Mouse (Mus musculus) kidney, postnatal 25 days (tissue): ENCODE measurements around the gene Ccnd1.

Source experiments
- DNase-seq, 2 experiments: peaks; one replicate each; pipeline ENCODE4 v3.0.0; 2021; ENCODE audit warnings: mixed read lengths in 2 of 2

The Ccnd1 gene

GRCm38 (mm10) chr7:144939344-144940002, at the start of gene Ccnd1:
Ccnd1 (minus strand) TSS chr7:144939925.
- DNase-seq, result peak; percentile 79 to 90

GRCm38 (mm10) chr7:144988856-144989255, 49.1 kb upstream of the Ccnd1 start:
- no peak for DNase-seq

DNA sequence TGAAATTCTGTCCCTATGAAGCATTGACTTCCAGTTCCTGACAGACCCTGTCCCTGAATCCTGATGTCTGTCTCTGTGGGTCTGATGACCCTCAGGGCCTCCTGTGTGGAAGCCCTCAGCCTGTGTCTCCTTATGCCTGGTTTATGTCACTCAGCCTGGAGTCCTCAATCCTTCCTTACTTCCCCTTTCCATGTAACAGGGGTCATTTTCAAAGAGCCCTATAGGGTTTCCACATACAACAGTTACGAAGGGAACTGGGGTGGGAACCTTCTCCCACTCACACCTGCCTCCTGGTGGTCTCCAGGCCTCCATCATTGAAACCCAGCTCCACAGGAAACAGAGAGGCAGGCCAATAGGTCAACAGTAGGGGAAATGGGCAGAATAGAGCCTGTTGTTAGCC, 45.4 kb upstream of the Ccnd1 start:
- DNase-seq, result no peak

DNA sequence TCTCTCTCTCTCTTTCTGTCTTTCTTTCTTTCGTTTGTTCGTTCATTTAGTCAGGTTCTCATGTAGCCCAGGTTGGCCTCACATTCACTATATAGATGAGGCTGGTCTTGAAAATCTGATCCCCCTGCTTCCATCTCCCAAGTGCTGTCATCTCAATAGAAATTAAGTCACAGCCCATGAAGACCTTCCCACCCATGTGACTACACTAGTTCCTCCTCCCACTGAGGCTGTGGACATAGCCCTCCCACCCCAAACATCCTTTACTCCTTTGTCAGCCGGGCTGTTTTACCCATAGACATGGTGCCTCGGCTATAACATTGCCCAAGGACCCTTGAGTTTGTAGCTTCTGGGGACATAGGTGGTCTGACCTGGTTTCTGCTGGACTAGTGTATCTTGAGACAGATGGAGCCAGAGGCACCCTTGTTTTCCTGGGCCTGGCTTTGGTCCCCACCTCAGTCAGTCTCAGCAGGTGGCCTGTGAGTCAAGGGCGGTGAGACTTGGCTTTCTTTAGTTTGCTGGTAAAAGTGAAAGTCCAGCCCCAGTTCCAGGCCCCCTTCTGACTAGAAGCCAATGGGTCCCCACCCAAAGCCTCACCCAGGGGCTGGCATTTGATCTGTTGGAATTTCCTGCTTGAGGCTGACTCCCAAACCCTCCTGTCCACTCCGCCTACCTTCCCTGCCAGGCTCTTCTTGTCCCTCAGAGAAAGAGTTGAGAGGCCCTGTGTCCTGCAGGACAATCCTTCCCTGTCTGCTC, 42.8 kb upstream of the Ccnd1 start:
- no peak for DNase-seq

GRCm38 (mm10) chr7:144981426-144982079, 41.8 kb upstream of the Ccnd1 start:
- DNase-seq, result no peak

- no peak for DNase-seq
Measured at GRCm38 (mm10) chr7:144979814-144980213, 40.1 kb upstream of the Ccnd1 start.

DNA sequence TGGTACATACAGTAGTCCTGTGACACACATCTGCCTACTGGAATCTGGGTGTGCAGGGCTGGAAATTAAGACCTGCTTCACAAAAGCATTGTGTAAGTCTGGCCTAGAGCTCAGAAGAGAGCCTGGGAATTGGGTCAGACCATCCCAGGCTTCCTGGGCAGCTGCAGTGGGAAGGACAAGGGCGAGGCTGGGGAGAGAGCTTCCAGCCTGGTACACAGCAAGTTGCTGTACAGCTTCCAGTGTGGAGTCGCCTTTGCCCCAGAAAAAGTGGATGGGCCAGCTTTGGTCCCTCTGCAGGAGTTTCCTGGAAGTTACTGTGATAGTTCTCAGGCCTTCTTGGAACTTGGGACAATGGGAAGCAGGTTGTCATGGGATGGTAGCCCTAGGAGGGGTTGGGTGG, 37.4 kb upstream of the Ccnd1 start:
- no peak for DNase-seq

- peak in 1 of 2 experiments; percentile 56 for DNase-seq
Measured at GRCm38 (mm10) chr7:144973461-144973860, 33.7 kb upstream of the Ccnd1 start.

- DNase-seq, result no peak
Measured at GRCm38 (mm10) chr7:144971769-144972168, 32.0 kb upstream of the Ccnd1 start.

- no peak for DNase-seq
Measured at GRCm38 (mm10) chr7:144970997-144971768, 31.5 kb upstream of the Ccnd1 start.

DNA sequence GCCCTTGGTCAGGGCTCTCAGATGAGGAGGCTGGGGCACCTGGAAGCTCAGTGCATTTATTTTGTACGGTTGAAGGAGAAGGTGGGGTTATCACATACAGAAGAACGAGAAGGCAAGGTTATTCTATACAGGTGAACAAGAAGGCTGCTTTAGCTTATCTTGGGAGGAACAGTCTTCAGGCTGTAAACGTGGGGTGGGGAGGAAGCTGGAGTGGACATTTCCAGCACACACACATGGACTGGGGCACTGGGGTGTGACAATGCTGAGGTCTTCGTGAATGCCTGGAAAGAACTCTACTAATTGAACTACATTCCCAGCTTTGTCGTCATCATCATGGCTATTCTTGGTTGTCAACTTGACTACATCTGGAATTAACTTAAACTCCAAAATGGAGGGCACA, 26.2 kb upstream of the Ccnd1 start:
- DNase-seq, result no peak

- no peak for DNase-seq
Measured at GRCm38 (mm10) chr7:144964316-144964715, 24.6 kb upstream of the Ccnd1 start.

- no peak for DNase-seq
Measured at GRCm38 (mm10) chr7:144963911-144964310, 24.2 kb upstream of the Ccnd1 start.

- no peak for DNase-seq
Measured at GRCm38 (mm10) chr7:144958509-144959395, 19.0 kb upstream of the Ccnd1 start.

- DNase-seq, result peak; percentile 87 to 92
Measured at GRCm38 (mm10) chr7:144943254-144943653, 3.5 kb upstream of the Ccnd1 start.

DNA sequence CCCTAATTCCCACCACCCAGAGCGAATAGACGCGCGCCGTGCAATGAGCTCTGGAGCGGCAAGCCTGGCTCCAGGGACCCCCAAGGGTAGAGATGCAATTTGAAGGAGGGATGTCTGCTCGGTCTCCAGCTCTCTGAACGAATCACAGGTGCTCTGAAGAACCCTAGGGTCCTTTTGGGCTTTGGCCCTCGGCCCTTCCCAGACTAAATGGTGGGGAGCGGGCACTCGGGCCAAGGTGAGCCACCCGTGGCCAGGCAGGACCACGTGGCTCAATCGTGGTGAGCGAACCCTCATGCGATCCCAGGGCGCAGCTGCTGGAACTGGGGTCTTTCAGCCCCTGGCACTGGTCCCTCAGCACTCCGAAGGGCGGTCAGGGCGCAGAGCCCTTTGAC, 3.0 kb upstream of the Ccnd1 start:
- peak; percentile 23 to 68 for DNase-seq

DNA sequence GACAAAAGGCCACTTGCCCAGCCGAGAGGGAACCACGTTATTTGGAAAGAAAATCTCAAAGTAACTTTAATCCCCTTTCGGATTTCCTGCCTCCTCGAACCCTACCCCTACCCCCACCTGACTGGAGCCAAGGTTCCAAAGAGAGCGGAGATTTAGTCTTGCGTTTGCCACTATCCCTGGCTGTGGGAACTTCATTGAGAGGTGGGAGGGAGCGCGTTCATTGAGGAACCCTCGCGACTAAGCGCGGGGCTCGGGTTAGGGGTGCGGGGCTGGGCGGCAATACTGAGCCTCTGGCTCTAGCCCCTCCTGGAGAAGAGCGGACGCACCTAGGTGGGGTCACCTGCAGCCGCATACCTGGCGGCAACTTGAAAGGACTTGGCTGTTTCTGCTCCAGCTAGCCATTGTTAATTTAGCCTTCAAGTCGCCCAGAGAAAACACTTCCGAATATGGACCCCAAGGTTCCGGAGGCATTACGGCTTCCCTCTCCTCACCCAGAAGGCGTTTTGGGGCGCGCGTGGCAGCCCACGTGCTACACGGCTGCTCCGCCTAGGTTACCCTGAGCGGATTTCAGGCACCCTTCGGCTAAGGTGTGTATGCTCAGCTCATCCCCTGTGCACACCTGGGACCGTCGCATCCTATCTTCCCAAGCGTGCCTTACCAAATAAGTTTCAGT, 2.5 kb upstream of the Ccnd1 start:
- DNase-seq, result peak in 1 of 2 experiments; percentile 61

DNA sequence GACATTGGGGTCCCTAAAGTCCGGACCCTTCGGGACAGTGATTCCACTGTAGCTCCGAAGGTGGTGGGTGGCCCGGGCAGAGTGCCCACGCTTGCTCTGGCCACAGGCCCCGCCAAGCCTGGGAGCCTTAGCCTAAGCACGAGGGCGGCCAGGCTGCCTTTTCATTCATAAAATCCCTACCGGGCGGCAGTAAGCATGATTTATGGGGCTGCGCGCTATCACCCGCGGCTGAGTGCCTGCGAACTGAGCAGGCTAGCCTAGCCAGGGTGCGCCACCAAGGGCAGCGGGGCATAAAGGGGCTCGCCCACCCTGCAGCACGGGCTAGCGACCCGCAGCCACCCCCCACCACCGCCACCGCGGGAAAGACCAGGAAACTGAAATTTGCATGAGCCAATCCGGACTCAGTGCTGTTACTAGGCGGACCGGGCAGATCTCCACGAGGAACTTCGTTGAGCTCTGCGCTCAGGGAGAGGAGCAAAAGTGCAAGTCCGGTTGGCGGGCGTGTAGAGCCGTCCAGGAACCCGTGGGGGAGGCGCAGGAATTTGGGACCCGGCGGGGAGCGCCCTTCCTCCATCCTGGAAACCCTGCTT, 1.6 kb upstream of the Ccnd1 start:
- peak; percentile 92 to 96 for DNase-seq

- no peak for DNase-seq
Measured at GRCm38 (mm10) chr7:144940585-144940984, 860 bp upstream of the Ccnd1 start.

GRCm38 (mm10) chr7:144940003-144940571, 362 bp upstream of the Ccnd1 start:
- DNase-seq, result peak; percentile 28 to 65
